Mouse (Mus musculus) ES-Bruce4 (cell line): Measurements from ENCODE around the gene Cspg5. TPM values are rescaled to one million over a fixed set of nuclear protein-coding genes. Genes with fewer than 3 reads are reported as not detected.

Experiments used
- H3K27ac ChIP-seq: 2 replicates; pipeline ENCODE4 v1.5.1; 2012; ENCODE audit warnings: low read length, inconsistent platforms; ENCODE audit not compliant: insufficient read depth
- H3K27me3 ChIP-seq: 2 replicates; pipeline ENCODE4 v1.6.1; 2012; ENCODE audit warnings: mild to moderate bottlenecking, low read length, inconsistent platforms; ENCODE audit not compliant: control insufficient read depth, poor library complexity, insufficient read depth, severe bottlenecking
- H3K36me3 ChIP-seq: 2 replicates; pipeline ENCODE4 v1.6.1; 2012; ENCODE audit warnings: inconsistent platforms, mild to moderate bottlenecking, low read length, moderate library complexity; ENCODE audit not compliant: control insufficient read depth, poor library complexity, insufficient read depth, severe bottlenecking
- H3K4me1 ChIP-seq: one replicate; pipeline ENCODE4 v1.8.1; 2011; ENCODE audit warnings: low read length; ENCODE audit not compliant: control insufficient read depth, insufficient read depth
- H3K4me3 ChIP-seq: 2 replicates; pipeline ENCODE4 v1.5.1; 2011; ENCODE audit warnings: low read depth, mild to moderate bottlenecking, low read length
- H3K9ac ChIP-seq: 2 replicates; pipeline ENCODE4 v1.6.1; 2012; ENCODE audit warnings: low read depth, mild to moderate bottlenecking, inconsistent platforms; ENCODE audit not compliant: poor library complexity, severe bottlenecking
- H3K9me3 ChIP-seq: replicated peaks from 2 replicates; pipeline ENCODE4 v1.6.1; 2012; ENCODE audit warnings: mild to moderate bottlenecking, low read length, inconsistent platforms; ENCODE audit not compliant: control insufficient read depth, poor library complexity, insufficient read depth, severe bottlenecking
- CTCF ChIP-seq: IDR thresholded peaks from one replicate; pipeline ENCODE4 v1.8.1; 2011; ENCODE audit warnings: low read depth, low read length
- EP300 ChIP-seq: IDR thresholded peaks from 2 replicates; pipeline ENCODE4 v1.6.1; 2011; ENCODE audit warnings: low read depth, low read length; ENCODE audit not compliant: insufficient read depth
- POLR2A ChIP-seq: IDR thresholded peaks from one replicate; pipeline ENCODE4 v1.8.1; 2011; ENCODE audit warnings: low read length; ENCODE audit not compliant: insufficient read depth
- polyA plus RNA-seq: library from polyadenylated mRNA; stranded (reverse); fragments of >200 nt; gene quantifications from 2 replicates; pipeline ENCODE4 v1.2.4, GENCODE M21; 2011; ENCODE audit warnings: low read depth; ENCODE audit not compliant: missing spikeins, insufficient read depth, insufficient read length

Cspg5 gene
- polyA plus RNA-seq, 1 experiment, result 1.0 TPM

- H3K9ac ChIP-seq, result no peak overlapping the region
- H3K27me3 ChIP-seq, result no peaks in the 10 kb centered on the region
- no peaks in the 10 kb centered on the region for H3K9me3 ChIP-seq
- H3K4me3 ChIP-seq, result no peak overlapping the region
- H3K27ac ChIP-seq, result no peak overlapping the region
- peak; percentile 83 for TF ChIP-seq CTCF
- no peak for TF ChIP-seq POLR2A
- no peaks in the 10 kb centered on the region for H3K36me3 ChIP-seq
- H3K4me1 ChIP-seq, result no peaks in the 10 kb centered on the region
Observed at GRCm38 (mm10) chr9:110296867-110297627, 53.5 kb downstream of the Cspg5 start.

GRCm38 (mm10) chr9:110304516-110304915, 60.9 kb downstream of the Cspg5 start:
- peak overlapping the region; percentile 74 for H3K27ac ChIP-seq
- H3K4me1 ChIP-seq, result no peaks in the 10 kb centered on the region
- no peaks in the 10 kb centered on the region for H3K27me3 ChIP-seq
- H3K36me3 ChIP-seq, result no peaks in the 10 kb centered on the region
- TF ChIP-seq CTCF (peak; percentile 61), POLR2A (no peak)
- peak overlapping the region; percentile 86 for H3K4me3 ChIP-seq
- H3K9me3 ChIP-seq, result no peaks in the 10 kb centered on the region
- peak overlapping the region; percentile 10 for H3K9ac ChIP-seq

GRCm38 (mm10) chr9:110304969-110305651, 61.5 kb downstream of the Cspg5 start, which contains the start of gene Elp6:
TSS of gene Elp6 (plus strand) at chr9:110305173.
- H3K4me3 ChIP-seq, result peak within 1 kb of the TSS; percentile 86
- H3K9me3 ChIP-seq, result no peaks in the 10 kb centered on the region
- TF ChIP-seq CTCF (no peak), POLR2A (peak; percentile 97)
- no peaks in the 10 kb centered on the region for H3K27me3 ChIP-seq
- H3K4me1 ChIP-seq, result no peaks in the 10 kb centered on the region
- peak within 1 kb of the TSS; percentile 74 for H3K27ac ChIP-seq
- H3K36me3 ChIP-seq, result no peaks in the 10 kb centered on the region
- H3K9ac ChIP-seq, result peak within 1 kb of the TSS; percentile 10

- Histone ChIP-seq H3K36me3 (no peaks in the 10 kb centered on the region), H3K27ac (no peak overlapping the region), H3K9me3 (no peaks in the 10 kb centered on the region), H3K4me3 (no peak overlapping the region), H3K27me3 (no peaks in the 10 kb centered on the region), H3K9ac (no peak overlapping the region), H3K4me1 (no peaks in the 10 kb centered on the region)
- no peak for TF ChIP-seq CTCF
- no peak for TF ChIP-seq POLR2A
- no peak for TF ChIP-seq EP300
Observed at GRCm38 (mm10) chr9:110306371-110306770, 62.8 kb downstream of the Cspg5 start.

Other genes with a start within 250 kb of the Cspg5 start
- 208 and 220 TPM in 2 replicates for gene Smarcc1, start 126.1 kb upstream of the Cspg5 start, polyA plus RNA-seq
- gene Dhx30, start 126.0 kb upstream of the Cspg5 start, polyA plus RNA-seq, result 108 and 140 TPM in 2 replicates
- gene Elp6, start 61.4 kb downstream of the Cspg5 start, polyA plus RNA-seq, result 8.5 and 9.0 TPM in 2 replicates
- 25.8 and 35.7 TPM in 2 replicates for gene Scap, start 89.5 kb downstream of the Cspg5 start, polyA plus RNA-seq
- 38.9 and 41.7 TPM in 2 replicates for gene Ptpn23, start 164.4 kb downstream of the Cspg5 start, polyA plus RNA-seq
- gene Ngp, start 176.0 kb downstream of the Cspg5 start, polyA plus RNA-seq, result not detected in 2 replicates
- gene Klhl18, start 232.9 kb downstream of the Cspg5 start, polyA plus RNA-seq, result 6.2 and 7.0 TPM in 2 replicates
- 1.2 TPM in 2 replicates for gene Kif9, start 233.2 kb downstream of the Cspg5 start, polyA plus RNA-seq